Mouse (Mus musculus) layer of hippocampus, adult 6 months (tissue): Measurements from ENCODE around the gene Safb. TPM values are rescaled to one million over a fixed set of nuclear protein-coding genes. Genes with fewer than 3 reads are reported as not detected.

ENCODE experiments used
- long read RNA-seq, 2 experiments: library from polyadenylated mRNA; unstranded; transcript quantifications; one replicate each; pipeline ENCODE4 v2.0.0; 2019 to 2020
- polyA plus RNA-seq: library from polyadenylated mRNA; unstranded; fragments of <200 nt; fragmentation: Nextera tagmentation; gene quantifications from 2 replicates; pipeline ENCODE4 v1.2.3, GENCODE M21; 2021

Safb gene
- 30.7 and 35.0 TPM in 2 replicates for polyA plus RNA-seq
- long read RNA-seq, experiment 1, partial matches to known transcripts = 39 of 45 reads
- long read RNA-seq, experiment 1, other reads (novel, unspliced or antisense) = 3 of 45 reads
- long read RNA-seq, experiment 2, transcript Safb-207 (21 exons, 3,122 nt) = minor isoform, 7 of 147 reads
- long read RNA-seq, experiment 2, transcript Safb-201 (21 exons, 3,106 nt) = major isoform, 82 of 147 reads
- long read RNA-seq, experiment 2, partial matches to known transcripts = 32 of 147 reads
- long read RNA-seq, experiment 2, other reads (novel, unspliced or antisense) = 20 of 147 reads

GRCm38 (mm10) chr17:56584257-56585130 is at the start of gene Safb, which contains the start of gene Safb2:
Safb (plus strand) TSS chr17:56584825.
Safb2 (minus strand) TSS chr17:56584585.

GRCm38 (mm10) chr17:56554122-56554551 is 30.5 kb upstream of the Safb start, which contains the start of gene Gm20219:
Gm20219 (minus strand) TSS chr17:56554387.

GRCm38 (mm10) chr17:56609452-56610171 is 25.0 kb downstream of the Safb start, which contains the start of gene 2410015M20Rik:
2410015M20Rik (minus strand) TSS chr17:56609771.

GRCm38 (mm10) chr17:56613236-56613844 is 28.7 kb downstream of the Safb start, which contains the start of gene Rpl36:
Rpl36 (plus strand) TSS chr17:56613416.

GRCm38 (mm10) chr17:56626754-56627470 is 42.3 kb downstream of the Safb start, which contains the start of gene Lonp1:
Lonp1 (minus strand) TSS chr17:56626887.

GRCm38 (mm10) chr17:56627530-56628277 is 43.1 kb downstream of the Safb start, which contains the start of gene Catsperd:
Catsperd (plus strand) TSS chr17:56628143.

Other genes starting within 250 kb of the Safb start
- 187 and 245 TPM in 2 replicates for gene Ptprs, start 108.3 kb upstream of the Safb start, polyA plus RNA-seq
- not detected in 2 replicates for gene Znrf4, start 72.4 kb upstream of the Safb start, polyA plus RNA-seq
- gene Gm20219, start 30.4 kb upstream of the Safb start, polyA plus RNA-seq = not detected in 2 replicates
- 13.1 and 13.4 TPM in 2 replicates for gene Safb2, start 240 bp upstream of the Safb start, polyA plus RNA-seq
- gene 2410015M20Rik, start 24.9 kb downstream of the Safb start, polyA plus RNA-seq = 467 and 517 TPM in 2 replicates
- gene Rpl36, start 28.6 kb downstream of the Safb start, polyA plus RNA-seq = 1,865 and 1,904 TPM in 2 replicates
- gene Lonp1, start 42.1 kb downstream of the Safb start, polyA plus RNA-seq = 31.6 and 34.6 TPM in 2 replicates
- gene Catsperd, start 43.3 kb downstream of the Safb start, polyA plus RNA-seq = 0.30 and 0.35 TPM in 2 replicates
- 48.4 and 49.1 TPM in 2 replicates for gene Ranbp3, start 88.5 kb downstream of the Safb start, polyA plus RNA-seq
- gene Ndufa11, start 132.9 kb downstream of the Safb start, polyA plus RNA-seq = 1,051 and 1,264 TPM in 2 replicates
- gene Vmac, start 133.2 kb downstream of the Safb start, polyA plus RNA-seq = 9.7 and 10.4 TPM in 2 replicates
- gene Nrtn, start 172.7 kb downstream of the Safb start, polyA plus RNA-seq = 4.1 and 4.4 TPM in 2 replicates
- gene Dus3l, start 179.9 kb downstream of the Safb start, polyA plus RNA-seq = 22.2 and 22.6 TPM in 2 replicates
- gene Prr22, start 185.4 kb downstream of the Safb start, polyA plus RNA-seq = 0.14 TPM in 1 of 2 replicates, not detected in the other
- gene Rfx2, start 246.2 kb downstream of the Safb start, polyA plus RNA-seq = 1.8 and 2.1 TPM in 2 replicates